Mouse (Mus musculus) ES-E14 (cell line): ENCODE data around the gene Cox17.
A peak's percentile ranks its signal among the peaks of the same experiment; 100 is the strongest.

Experiments used
- ZC3H11A ChIP-seq: IDR thresholded peaks from 2 replicates; pipeline ENCODE4 v1.6.1; 2012; ENCODE audit warnings: low read depth, mild to moderate bottlenecking, inconsistent platforms, low read length, borderline replicate concordance
- ZNF384 ChIP-seq: IDR thresholded peaks from 2 replicates; pipeline ENCODE4 v1.6.1; 2012; ENCODE audit warnings: low read depth, low read length, inconsistent platforms

DNA sequence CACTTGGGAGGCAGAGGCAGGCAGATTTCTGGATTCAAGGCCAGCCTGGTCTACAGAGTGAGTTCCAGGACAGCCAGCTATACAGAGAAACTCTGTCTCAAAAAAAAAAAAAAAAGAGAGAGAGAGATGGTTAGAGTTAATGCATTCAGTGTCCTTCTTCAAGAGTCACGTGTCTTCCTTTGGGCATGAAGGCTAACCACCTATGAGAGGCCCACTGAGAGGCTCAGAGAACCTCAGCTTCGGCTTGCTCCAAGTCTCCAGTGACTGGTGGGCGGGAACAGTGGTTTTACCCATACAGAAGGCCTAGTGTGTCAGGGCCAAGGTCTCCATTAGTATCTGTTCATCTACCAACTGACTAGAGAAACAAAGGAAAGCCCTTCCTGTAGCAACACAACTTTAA lies 52.3 kb downstream of the Cox17 start:
- TF ChIP-seq ZNF384 (0 out of 2 replicates have a peak, but pooled peaks have one; percentile 35), ZC3H11A (no peak)
